Mouse (Mus musculus) forebrain, embryonic 13.5 days (tissue): Measurements from ENCODE around the gene Chst3. TPM values are rescaled to one million over a fixed set of nuclear protein-coding genes. Genes with fewer than 3 reads are reported as not detected.

Experiments
- ATAC-seq: fragments of 200-750 bp; cut with Nextera tagmentation; 2 replicates; pipeline ENCODE4 v1.8.0; 2017
- H3K27ac ChIP-seq: fragments of 300-500 bp; sonication (generic); 2 replicates; pipeline ENCODE4 v1.5.1; 2015; ENCODE audit warnings: inconsistent platforms, mild to moderate bottlenecking, moderate library complexity
- H3K27me3 ChIP-seq: fragments of 300-500 bp; sonication (generic); 2 replicates; pipeline ENCODE4 v1.6.1; 2015; ENCODE audit warnings: mild to moderate bottlenecking, inconsistent platforms
- H3K36me3 ChIP-seq: fragments of 300-500 bp; sonication (generic); 2 replicates; pipeline ENCODE4 v1.6.1; 2015; ENCODE audit warnings: mild to moderate bottlenecking, inconsistent platforms; ENCODE audit not compliant: poor library complexity, severe bottlenecking
- H3K4me1 ChIP-seq: fragments of 300-500 bp; sonication (generic); 2 replicates; pipeline ENCODE4 v1.6.1; 2015; ENCODE audit warnings: inconsistent platforms
- H3K4me2 ChIP-seq: fragments of 300-500 bp; sonication (generic); 2 replicates; pipeline ENCODE4 v1.6.1; 2015; ENCODE audit warnings: inconsistent platforms, mild to moderate bottlenecking, moderate library complexity
- H3K4me3 ChIP-seq: fragments of 300-500 bp; sonication (generic); 2 replicates; pipeline ENCODE4 v1.5.1; 2015; ENCODE audit warnings: mild to moderate bottlenecking, inconsistent platforms
- H3K9ac ChIP-seq: fragments of 300-500 bp; sonication (generic); 2 replicates; pipeline ENCODE4 v1.6.1; 2015; ENCODE audit warnings: mild to moderate bottlenecking, inconsistent platforms
- H3K9me3 ChIP-seq: fragments of 300-500 bp; sonication (generic); replicated peaks from 2 replicates; pipeline ENCODE4 v1.6.1; 2016; ENCODE audit warnings: inconsistent platforms
- WGBS: fragments of 180-500 bp; shearing (Covaris S2); methylation state at CpG from one replicate; pipeline ENCODE4 v1.1.7; 2015; 5-methylcytosine and 5-hydroxymethylcytosine counted together
- polyA plus RNA-seq: library from polyadenylated mRNA; unstranded; fragments of >200 nt; fragmentation: Nextera tagmentation; extraction: Ambion mirVana; gene quantifications from 2 replicates; pipeline ENCODE4 v1.2.1, GENCODE M21; 2015

Gene Chst3
- polyA plus RNA-seq, 1 experiment from 2014 or later = 2.1 TPM

DNA sequence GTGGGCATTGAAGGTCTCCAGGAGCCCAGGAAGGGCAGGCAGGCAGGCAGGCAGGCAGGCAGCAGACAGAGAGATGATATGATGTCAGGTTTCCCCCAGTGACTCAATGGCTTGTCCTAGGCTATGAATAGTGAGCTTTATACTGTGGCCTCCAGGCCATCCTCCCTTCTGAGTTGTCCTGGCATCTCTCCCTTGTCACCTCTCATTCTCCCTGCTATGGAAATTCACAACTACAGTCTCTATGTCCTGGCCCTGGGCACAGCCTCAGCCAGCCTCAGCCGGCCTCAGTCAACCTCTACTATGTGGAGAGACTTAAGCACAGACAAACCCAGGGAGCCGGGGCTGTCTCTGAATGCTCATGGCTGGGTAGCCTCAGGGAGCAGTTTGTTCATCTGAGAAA, 8.6 kb downstream of the Chst3 start:
- 76% methylated on average over 2 of the region's 2 CpGs for WGBS
- H3K27me3 ChIP-seq = no peaks in the 10 kb centered on the region
- H3K9ac ChIP-seq = no peak overlapping the region
- H3K4me2 ChIP-seq = no peak overlapping the region
- no peaks in the 10 kb centered on the region for H3K36me3 ChIP-seq
- no peak overlapping the region for H3K4me3 ChIP-seq
- no peaks in the 10 kb centered on the region for H3K9me3 ChIP-seq
- ATAC-seq = no peak
- peaks cover 73% of the 10 kb centered on the region for H3K4me1 ChIP-seq
- H3K27ac ChIP-seq = no peak overlapping the region

DNA sequence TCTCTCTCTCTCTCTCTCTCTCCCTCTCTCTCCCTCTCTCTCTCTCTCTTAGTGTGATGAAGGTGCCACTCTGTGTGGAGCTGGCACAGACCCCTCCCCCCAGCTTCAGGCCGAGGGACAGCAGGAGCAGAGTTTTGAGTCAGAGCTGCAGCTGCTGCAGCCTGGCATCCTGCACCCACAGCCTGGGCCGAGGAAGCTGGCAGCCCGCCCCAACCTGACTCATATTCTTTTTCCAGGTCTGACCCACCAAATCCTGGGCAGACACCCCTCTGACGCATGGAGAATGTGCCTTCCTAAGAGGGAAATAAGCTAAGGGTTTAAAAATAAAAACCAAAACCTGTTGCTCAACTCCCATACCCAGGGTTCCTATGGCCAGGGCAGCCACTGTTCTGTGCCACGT, 9.8 kb downstream of the Chst3 start:
- Histone ChIP-seq H3K27me3 (no peaks in the 10 kb centered on the region), H3K9me3 (no peaks in the 10 kb centered on the region), H3K36me3 (no peaks in the 10 kb centered on the region), H3K4me3 (no peak overlapping the region), H3K27ac (peak overlapping the region; percentile 59), H3K9ac (peak overlapping the region; percentile 26; the same call in 1 of the 2 replicates), H3K4me1 (peaks cover 68% of the 10 kb centered on the region), H3K4me2 (no peak overlapping the region)
- ATAC-seq = peak; percentile 68
- 32% methylated on average over 5 of the region's 5 CpGs for WGBS

DNA sequence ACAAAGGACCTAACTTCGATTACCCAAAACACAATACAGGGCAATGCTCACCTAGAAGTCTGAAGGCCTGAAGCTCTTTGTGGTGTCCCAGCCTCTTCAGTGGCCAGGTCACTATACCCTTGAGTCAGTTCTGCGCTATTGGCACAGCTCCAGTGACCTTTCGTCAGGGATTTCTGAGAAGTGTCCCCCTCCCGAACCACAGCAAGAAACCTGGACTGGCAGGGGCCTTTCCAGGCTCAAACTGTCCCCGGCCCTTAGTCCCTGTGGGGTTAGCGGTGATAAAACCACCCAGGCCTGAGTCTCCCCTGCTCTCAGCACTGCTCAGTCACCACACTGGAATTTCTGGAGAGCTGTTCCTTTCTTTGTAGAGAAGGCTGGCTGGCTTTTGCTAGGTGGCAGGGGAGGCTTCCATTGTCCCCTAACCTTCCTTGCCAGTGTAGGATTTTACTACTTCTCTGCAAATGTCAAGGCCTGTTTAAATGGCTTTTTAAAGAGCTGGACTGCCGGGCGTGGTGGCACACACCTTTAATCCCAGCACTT, 11.8 kb downstream of the Chst3 start:
- H3K4me3 ChIP-seq = no peak overlapping the region
- H3K36me3 ChIP-seq = no peaks in the 10 kb centered on the region
- H3K9me3 ChIP-seq = no peaks in the 10 kb centered on the region
- 81% methylated on average over 8 of the region's 8 CpGs for WGBS
- peaks cover 66% of the 10 kb centered on the region for H3K4me1 ChIP-seq
- H3K4me2 ChIP-seq = no peak overlapping the region
- ATAC-seq = no peak
- no peaks in the 10 kb centered on the region for H3K27me3 ChIP-seq
- H3K9ac ChIP-seq = no peak overlapping the region
- H3K27ac ChIP-seq = no peak overlapping the region

DNA sequence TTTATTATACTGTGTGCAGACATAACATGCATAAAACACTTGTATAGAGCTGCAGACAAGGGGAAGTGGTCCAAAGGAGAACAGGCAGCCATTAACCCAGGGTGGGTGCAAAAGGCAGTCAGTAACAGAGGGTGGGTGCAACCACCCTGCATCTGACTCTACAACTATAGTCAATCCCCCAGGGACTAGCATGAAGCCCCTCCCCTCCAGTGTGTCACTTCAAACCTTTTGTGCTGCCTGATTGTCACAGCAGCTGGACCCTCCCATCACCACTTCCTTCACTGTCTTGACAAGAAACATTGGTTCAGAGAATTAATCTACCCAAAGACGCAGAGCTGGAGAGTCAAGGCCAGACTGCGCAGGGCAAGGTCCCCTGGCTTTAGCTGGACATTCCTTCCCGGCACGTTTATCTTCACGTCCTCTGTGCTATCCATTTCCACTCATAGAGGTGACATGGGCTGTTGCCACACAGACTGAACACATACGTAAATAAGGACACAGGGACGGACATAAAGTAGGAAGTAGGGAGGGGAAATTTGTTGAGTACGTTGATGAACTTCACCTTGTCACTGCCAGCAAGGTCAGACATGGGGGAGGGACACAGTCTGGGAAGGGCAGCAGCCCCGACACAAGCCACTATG, 13.3 kb downstream of the Chst3 start:
- H3K9me3 ChIP-seq = no peaks in the 10 kb centered on the region
- 84% methylated on average over 9 of the region's 9 CpGs for WGBS

DNA sequence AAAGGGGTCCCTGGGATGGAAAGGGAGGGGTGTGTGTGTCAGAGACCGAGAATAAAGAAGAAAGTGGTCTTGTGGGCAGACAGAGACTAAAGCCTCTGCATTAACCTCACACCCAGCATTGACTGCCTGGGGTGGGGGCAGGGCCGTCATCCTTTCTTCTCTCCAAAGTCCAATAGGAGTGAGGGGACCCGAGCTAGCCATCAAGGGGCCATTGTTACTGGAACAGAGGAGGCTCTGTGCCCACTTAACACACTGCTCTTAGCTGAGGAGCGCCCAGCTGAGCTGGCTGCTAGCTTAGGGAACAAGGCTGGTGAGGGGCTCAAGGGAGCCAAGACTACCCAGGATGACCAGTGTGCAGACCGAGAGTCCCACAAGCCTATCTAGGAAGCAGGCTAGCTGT, 16.3 kb downstream of the Chst3 start:
- Histone ChIP-seq H3K27me3 (no peaks in the 10 kb centered on the region), H3K36me3 (0 out of 2 replicates have a peak, but pooled peaks cover 4% of the 10 kb centered on the region), H3K4me1 (peaks cover 34% of the 10 kb centered on the region), H3K9me3 (no peaks in the 10 kb centered on the region), H3K9ac (no peak overlapping the region), H3K27ac (peak overlapping the region; percentile 78), H3K4me3 (no peak overlapping the region), H3K4me2 (0 out of 2 replicates have a peak overlapping the region, but pooled peaks have one; percentile 2)
- ATAC-seq = peak; percentile 92
- 3% methylated on average over 5 of the region's 5 CpGs for WGBS

More for the DNA sequence above, 13.3 kb downstream of the Chst3 start:
- Histone ChIP-seq H3K4me1 (peaks cover 55% of the 10 kb centered on the region), H3K4me2 (no peak overlapping the region), H3K4me3 (no peak overlapping the region), H3K27ac (no peak overlapping the region), H3K9ac (no peak overlapping the region), H3K36me3 (no peaks in the 10 kb centered on the region), H3K27me3 (no peaks in the 10 kb centered on the region)
- no peak for ATAC-seq

DNA sequence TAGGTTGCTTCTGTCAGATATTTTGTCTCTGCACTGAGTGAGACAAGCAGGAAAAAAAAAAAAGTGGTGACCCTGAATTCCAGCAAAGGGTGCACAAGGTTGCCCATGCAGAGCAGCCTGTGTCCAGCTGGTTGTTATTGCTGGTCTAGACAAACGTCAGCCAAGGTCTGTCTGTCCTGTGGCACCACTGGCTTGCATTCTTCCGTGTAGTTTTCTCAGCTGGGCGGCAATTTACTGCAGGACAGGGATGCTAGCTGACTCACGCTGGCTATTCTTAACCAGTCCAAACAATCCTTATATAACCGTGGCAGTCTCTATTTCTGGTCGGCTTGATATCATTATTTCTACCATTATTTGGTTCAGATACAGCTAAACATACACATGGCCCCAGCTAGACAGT, 18.1 kb downstream of the Chst3 start:
- Histone ChIP-seq H3K9ac (no peak overlapping the region), H3K4me3 (no peak overlapping the region)
- ATAC-seq = no peak

DNA sequence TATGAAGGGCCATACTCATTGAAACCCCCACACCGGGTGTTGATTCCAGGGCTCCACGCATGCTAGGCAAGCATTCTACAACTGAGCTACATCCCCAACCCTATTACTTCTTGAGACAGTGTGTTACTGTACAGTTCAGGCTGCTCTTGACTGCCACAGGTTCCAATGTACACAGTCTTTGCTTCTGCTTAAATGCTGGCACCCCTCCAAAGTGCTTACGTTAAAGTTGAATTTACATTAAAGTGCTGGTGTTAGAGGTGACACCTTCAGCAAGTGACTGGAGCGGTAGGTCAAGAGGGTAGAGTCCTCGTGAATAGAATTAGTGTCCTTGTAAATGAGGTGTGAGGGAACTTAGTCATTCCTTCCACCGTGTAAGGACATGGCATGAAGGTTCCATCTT, 19.7 kb downstream of the Chst3 start:
- ATAC-seq = no peak
- H3K36me3 ChIP-seq = 0 out of 2 replicates have a peak, but pooled peaks cover 4% of the 10 kb centered on the region
- H3K4me2 ChIP-seq = no peak overlapping the region
- H3K4me1 ChIP-seq = peaks cover 56% of the 10 kb centered on the region
- H3K27ac ChIP-seq = no peak overlapping the region
- no peak overlapping the region for H3K4me3 ChIP-seq
- 91% methylated on average over 6 of the region's 6 CpGs for WGBS
- no peak overlapping the region for H3K9ac ChIP-seq
- H3K9me3 ChIP-seq = no peaks in the 10 kb centered on the region
- H3K27me3 ChIP-seq = no peaks in the 10 kb centered on the region

More for the DNA sequence above, 18.1 kb downstream of the Chst3 start:
- H3K27ac ChIP-seq = no peak overlapping the region
- no peaks in the 10 kb centered on the region for H3K9me3 ChIP-seq
- no peaks in the 10 kb centered on the region for H3K27me3 ChIP-seq
- 0 out of 2 replicates have a peak, but pooled peaks cover 4% of the 10 kb centered on the region for H3K36me3 ChIP-seq
- WGBS = 79% methylated on average over 6 of the region's 6 CpGs
- peaks cover 46% of the 10 kb centered on the region for H3K4me1 ChIP-seq
- H3K4me2 ChIP-seq = no peak overlapping the region

DNA sequence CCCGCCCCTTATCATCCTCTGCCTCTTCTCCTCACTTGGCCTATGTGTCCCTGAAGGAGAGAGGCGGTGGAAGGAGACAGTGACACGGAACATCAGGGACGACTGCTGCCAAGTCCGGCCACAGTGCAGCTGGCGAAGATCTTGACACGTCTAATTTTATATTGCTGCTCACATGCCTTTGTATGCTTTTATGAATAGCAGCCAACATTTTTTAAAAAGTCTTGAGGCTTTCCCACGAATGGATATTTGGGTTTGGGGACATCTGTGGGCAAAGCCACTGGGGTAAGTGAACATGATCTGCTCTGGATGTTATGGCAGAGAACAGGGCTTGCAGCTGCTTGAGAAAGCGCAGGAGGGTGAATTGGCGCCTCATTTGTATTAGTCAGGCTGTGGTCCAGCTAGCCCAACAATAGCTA, 21.6 kb downstream of the Chst3 start:
- Histone ChIP-seq H3K36me3 (0 out of 2 replicates have a peak, but pooled peaks cover 4% of the 10 kb centered on the region), H3K27me3 (no peaks in the 10 kb centered on the region), H3K9me3 (no peaks in the 10 kb centered on the region), H3K4me2 (no peak overlapping the region), H3K9ac (no peak overlapping the region), H3K4me3 (no peak overlapping the region), H3K4me1 (peaks cover 57% of the 10 kb centered on the region), H3K27ac (no peak overlapping the region)
- WGBS = 85% methylated on average over 10 of the region's 10 CpGs
- ATAC-seq = no peak

DNA sequence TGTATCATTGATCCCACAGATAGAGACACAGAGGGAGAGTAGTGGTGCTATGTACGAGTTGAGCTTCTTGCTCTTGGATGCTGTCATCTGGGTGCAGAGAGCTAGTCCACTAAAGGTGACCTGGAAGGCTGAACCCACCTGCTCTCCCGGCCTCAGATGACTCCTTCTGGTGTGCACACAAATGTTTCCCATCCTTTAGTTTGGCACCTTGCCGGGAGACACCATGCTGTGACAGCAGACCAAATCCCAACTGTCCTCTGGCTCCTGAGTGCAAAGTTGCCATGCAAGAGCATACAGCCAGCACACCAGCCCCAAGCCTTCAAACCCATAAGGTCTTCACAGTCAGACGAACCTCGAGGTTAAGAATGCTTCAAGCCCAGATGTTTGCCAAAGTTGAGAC, 22.1 kb downstream of the Chst3 start:
- Histone ChIP-seq H3K9me3 (no peaks in the 10 kb centered on the region), H3K27me3 (no peaks in the 10 kb centered on the region), H3K4me1 (peaks cover 56% of the 10 kb centered on the region), H3K36me3 (0 out of 2 replicates have a peak, but pooled peaks cover 4% of the 10 kb centered on the region), H3K9ac (no peak overlapping the region), H3K27ac (no peak overlapping the region), H3K4me3 (no peak overlapping the region), H3K4me2 (no peak overlapping the region)
- ATAC-seq = no peak
- 68% methylated on average over 5 of the region's 5 CpGs for WGBS

DNA sequence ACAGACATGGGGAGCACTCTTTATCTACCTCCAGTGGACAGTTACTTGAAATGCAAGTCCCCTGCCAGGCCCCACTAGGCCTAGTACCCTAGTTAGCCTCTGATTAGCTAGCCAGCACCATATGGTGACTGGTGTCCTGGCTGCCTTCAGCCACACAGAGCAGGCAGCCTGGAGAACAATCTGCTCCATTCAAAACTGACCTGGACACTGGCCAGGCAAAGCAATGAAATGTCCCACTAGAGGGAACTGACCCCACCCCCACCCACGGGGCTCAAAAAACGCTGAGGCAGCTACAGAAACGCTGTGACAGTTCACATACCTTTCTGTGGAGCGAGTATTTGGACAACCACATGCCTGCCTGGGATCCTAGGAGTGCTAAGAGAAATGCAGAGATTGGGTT, 24.0 kb downstream of the Chst3 start:
- Histone ChIP-seq H3K27ac (peak overlapping the region; percentile 87), H3K4me1 (peaks cover 71% of the 10 kb centered on the region)
- peak; percentile 46 for ATAC-seq

DNA sequence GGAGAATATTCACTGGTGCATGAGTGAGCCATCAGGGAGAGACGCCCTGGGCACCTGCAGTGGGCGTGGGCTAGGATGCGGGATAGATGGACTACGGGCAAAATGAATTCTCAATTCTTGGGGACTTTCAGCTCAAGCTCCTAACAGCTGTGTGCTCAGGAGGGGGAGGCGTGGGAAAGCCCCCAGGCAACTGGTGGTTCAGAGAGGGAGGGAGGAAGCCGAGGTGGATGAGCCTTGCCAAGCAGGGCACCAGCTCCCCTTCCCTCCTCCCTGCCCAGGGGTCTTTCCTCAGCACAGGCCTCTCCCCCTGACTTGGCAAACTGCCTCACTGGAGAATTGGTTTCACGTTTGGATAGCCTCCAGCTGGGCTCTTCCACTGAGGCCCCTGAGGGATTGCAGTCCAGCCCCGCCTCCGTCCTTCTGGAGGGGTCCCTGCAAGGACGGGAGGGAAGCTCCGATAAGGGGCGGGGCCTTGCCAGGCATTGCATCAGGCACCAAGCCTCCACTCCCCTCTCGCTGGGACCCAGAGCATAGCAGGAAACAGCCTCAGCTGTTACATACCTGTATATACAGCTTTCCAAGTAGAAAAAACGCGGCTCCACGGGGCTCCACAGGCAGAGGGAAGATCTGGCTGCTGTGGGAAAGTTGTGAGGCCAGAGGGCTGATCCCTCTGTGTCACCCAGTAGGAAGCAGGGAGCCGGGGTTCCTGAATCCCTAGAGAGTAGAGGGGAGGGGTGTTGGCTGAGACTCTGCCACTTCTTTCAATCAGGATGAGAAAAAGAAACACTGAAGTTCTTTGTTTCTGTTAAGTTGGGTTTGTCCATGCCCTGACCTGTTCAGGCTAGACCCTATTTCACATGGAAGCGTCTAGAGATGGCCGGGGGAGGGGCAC, 25.3 kb downstream of the Chst3 start:
- no peaks in the 10 kb centered on the region for H3K27me3 ChIP-seq
- H3K9ac ChIP-seq = peak overlapping the region; percentile 24
- H3K36me3 ChIP-seq = no peaks in the 10 kb centered on the region
- ATAC-seq = peak; percentile 92
- 2% methylated on average over 19 of the region's 19 CpGs for WGBS
- H3K27ac ChIP-seq = peak overlapping the region; percentile 87
- H3K4me1 ChIP-seq = peaks cover 76% of the 10 kb centered on the region
- peak overlapping the region; percentile 13; the same call in 1 of the 2 replicates for H3K4me3 ChIP-seq
- H3K4me2 ChIP-seq = peak overlapping the region; percentile 52
- no peaks in the 10 kb centered on the region for H3K9me3 ChIP-seq

More for the DNA sequence above, 24.0 kb downstream of the Chst3 start:
- no peak overlapping the region for H3K4me3 ChIP-seq
- no peaks in the 10 kb centered on the region for H3K9me3 ChIP-seq
- WGBS = 13% methylated on average over 4 of the region's 4 CpGs
- H3K9ac ChIP-seq = no peak overlapping the region
- H3K36me3 ChIP-seq = 0 out of 2 replicates have a peak, but pooled peaks cover 4% of the 10 kb centered on the region
- H3K4me2 ChIP-seq = peak overlapping the region; percentile 52; the same call in 1 of the 2 replicates
- no peaks in the 10 kb centered on the region for H3K27me3 ChIP-seq

DNA sequence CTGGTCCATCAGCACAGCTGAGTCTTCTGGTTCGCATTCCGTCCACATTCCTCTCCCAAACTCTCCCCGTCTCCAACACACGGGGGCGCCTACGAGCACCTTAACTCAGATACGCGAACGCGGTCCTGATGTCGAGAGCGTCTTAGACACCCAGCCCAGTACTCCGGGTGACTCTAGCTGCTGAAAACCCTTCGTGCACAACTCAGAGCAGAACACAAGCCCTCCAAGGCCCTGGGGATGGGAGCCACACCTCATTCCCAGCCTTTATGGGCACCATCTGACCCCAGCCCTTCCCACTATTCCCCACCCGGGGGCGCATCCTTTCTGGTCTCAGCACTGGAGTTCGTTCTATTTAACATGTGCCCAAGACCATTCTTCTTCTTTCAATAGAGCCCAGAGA, 27.3 kb downstream of the Chst3 start:
- Histone ChIP-seq H3K27me3 (no peaks in the 10 kb centered on the region), H3K9ac (peak overlapping the region; percentile 48; the same call in 1 of the 2 replicates), H3K36me3 (0 out of 2 replicates have a peak, but pooled peaks cover 2% of the 10 kb centered on the region), H3K9me3 (no peaks in the 10 kb centered on the region), H3K27ac (peak overlapping the region; percentile 45), H3K4me1 (peaks cover 65% of the 10 kb centered on the region), H3K4me2 (peak overlapping the region; percentile 67), H3K4me3 (peak overlapping the region; percentile 35)
- peak; percentile 39; the same call in 1 of the 2 replicates for ATAC-seq
- WGBS = under 1% methylated on average over 17 of the region's 17 CpGs
